Mouse (Mus musculus) naive thymus-derived CD4-positive, alpha-beta T cell, adult 2 months (primary cell): ENCODE data around the gene Tbc1d5.
"Not testable (repeated sequence)": the region's sequence is repeated elsewhere in the genome, so short reads cannot be mapped to it uniquely, and the experiment has no call there.

Source experiments
- DNase-seq: peaks from one replicate; pipeline ENCODE4 v3.0.0-alpha.2; 2011; ENCODE audit warnings: low read depth

The Tbc1d5 gene

DNA sequence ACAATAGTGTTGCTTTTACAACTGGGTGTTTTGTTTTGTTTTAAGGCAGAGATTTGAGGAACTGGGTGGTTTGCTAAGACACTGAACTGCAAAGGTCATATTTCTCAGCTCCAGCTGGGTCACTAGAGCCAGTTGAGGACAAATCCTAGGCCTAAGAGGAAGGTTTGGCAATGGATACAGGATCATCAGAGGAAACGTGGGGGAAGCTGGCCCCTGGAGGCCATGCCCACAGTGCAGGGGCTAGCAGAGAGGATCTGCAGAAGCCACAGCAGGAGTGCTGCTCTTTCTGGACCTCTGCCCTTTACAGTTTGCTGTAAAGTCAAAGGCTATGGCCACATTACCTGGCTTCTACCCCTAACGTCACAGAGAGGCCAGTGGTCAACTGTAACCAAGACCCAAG, 428.3 kb downstream of the Tbc1d5 start:
- DNase-seq = no peak

GRCm38 (mm10) chr17:50741386-50741785, 437.8 kb downstream of the Tbc1d5 start:
- DNase-seq = no peak

GRCm38 (mm10) chr17:50740804-50741203, 438.3 kb downstream of the Tbc1d5 start:
- DNase-seq = no peak

GRCm38 (mm10) chr17:50738476-50738875, 440.7 kb downstream of the Tbc1d5 start:
- DNase-seq = no peak

- no peak for DNase-seq
Observed at GRCm38 (mm10) chr17:50737068-50737467, 442.1 kb downstream of the Tbc1d5 start.

GRCm38 (mm10) chr17:50735955-50736533, 443.1 kb downstream of the Tbc1d5 start:
- DNase-seq = no peak

- DNase-seq = peak; percentile 31
Observed at GRCm38 (mm10) chr17:50735382-50735954, 443.7 kb downstream of the Tbc1d5 start.

DNA sequence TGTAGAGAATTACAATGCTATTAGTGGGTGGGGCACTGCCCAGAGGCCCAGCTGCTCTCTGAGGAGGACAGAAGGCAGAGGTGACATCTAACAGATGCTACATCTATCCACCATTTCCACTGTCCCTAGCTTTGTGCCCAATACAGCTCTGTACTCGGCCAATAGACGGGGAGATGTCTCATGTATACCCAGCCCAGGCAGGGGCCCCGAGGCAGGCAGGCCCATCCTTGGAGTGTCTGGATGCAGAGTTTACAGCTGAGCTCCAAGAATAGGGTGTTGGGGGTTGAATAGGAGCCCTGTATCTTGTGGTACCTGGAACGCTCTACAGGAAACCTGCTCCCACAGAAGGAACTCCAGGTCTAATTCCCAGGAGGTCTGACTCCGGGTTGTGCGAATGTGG, 444.4 kb downstream of the Tbc1d5 start:
- DNase-seq = no peak

DNA sequence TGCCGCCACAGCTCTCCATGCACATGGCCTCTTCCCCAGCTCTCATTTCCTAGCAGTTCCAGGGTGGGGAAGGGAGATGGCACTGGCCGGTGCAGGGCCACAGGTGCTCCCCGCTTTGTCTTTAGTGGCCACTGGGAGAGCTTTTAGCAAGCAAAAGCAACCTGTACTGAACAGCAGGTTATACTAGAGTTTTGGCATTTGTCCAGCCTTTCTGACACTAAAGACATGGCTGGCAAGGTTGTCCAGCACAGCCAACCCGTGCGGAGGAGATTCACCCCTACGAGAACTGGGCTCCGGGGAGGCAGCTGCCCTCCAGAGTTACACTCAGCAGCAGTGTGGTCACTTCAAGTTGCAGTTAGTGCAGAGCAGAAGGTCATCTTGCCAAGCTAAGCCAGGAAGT, 445.8 kb downstream of the Tbc1d5 start:
- no peak for DNase-seq

GRCm38 (mm10) chr17:50731876-50732275, 447.3 kb downstream of the Tbc1d5 start:
- peak; percentile 67 for DNase-seq

DNA sequence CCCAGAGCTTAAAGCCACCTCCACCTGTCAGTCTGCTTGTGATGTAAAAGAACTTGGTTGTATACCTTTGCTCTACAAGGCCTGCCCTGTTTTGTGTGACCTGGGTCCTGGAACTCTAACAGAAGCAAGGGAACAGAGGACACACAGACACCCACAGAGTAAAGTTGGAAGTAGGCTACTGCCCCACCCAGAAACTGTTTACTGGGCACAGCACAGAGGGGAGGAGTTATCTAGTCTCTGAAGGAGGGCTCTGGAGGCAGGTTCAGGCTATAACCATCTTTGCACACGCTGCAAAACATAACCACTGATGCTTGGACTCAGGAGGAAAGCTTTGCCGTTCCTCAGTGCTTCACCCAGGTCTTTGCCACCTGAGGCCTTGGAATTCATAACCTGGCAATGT, 448.3 kb downstream of the Tbc1d5 start:
- DNase-seq = no peak

GRCm38 (mm10) chr17:50729577-50729976, 449.6 kb downstream of the Tbc1d5 start:
- DNase-seq = peak; percentile 53

DNA sequence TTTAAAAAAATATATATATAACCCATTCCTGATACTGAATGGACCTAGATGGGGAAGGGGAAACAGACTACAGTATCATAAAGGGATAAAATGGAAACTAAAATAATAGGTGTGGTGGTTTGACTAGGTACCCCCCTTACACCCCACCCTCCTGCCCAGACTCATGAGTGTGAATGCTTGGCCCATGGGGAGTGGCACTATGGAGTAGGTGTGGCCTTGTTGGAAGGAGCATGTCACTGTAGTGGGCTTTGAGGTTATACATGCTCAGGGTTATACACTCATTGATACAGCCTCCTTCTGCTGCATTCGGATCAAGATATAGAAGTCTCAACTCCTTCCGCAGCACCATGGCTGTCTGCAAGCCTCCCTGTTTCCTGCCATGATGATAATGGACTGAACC, 450.1 kb downstream of the Tbc1d5 start:
- peak; percentile 18 for DNase-seq

- DNase-seq = no peak
Observed at GRCm38 (mm10) chr17:50726265-50726664, 452.9 kb downstream of the Tbc1d5 start.

GRCm38 (mm10) chr17:50724376-50724775, 454.8 kb downstream of the Tbc1d5 start:
- DNase-seq = no peak

DNA sequence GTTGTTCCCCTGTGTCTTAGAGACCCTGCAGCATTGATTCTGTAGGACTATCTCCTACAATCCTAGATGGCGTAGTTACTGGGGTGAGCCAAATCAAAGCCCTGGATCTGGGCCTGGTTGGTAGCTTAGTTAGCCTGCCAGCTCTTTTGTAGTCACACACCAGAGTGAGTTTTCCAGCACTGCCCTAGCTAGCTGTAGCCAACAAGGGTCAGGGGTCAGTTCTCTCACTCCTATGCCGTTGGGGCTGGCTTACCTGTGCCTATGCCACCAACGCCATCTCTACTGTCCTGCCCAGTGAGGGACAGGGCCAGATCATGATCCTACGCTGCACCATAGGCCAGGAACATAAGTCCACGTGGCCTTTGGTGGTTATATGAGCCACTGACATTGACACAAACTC, 461.6 kb downstream of the Tbc1d5 start:
- no peak for DNase-seq

GRCm38 (mm10) chr17:50710497-50711222, 468.5 kb downstream of the Tbc1d5 start:
- no peak for DNase-seq

- not testable (repeated sequence) for DNase-seq
Observed at GRCm38 (mm10) chr17:50698410-50698809, 480.7 kb downstream of the Tbc1d5 start.

DNA sequence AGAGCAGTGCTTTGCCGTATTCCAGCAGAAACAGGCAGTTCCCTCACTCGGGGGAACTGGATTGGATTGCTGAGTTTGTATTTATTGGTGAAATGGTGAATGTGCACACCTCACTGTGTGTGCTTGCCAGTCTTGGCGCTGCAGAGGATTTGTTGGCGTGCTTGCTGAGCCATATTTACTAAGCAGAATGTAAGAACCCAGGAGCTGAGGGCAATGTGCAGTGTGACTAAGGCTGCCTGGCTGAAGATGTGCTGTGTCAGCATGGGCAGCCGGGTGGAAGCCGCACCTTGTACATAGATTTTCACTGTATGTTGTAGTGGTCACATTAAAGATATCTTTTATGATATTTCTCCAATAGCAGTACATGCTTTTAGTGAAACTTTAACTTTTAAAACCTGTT, 491.0 kb downstream of the Tbc1d5 start:
- DNase-seq = no peak

DNA sequence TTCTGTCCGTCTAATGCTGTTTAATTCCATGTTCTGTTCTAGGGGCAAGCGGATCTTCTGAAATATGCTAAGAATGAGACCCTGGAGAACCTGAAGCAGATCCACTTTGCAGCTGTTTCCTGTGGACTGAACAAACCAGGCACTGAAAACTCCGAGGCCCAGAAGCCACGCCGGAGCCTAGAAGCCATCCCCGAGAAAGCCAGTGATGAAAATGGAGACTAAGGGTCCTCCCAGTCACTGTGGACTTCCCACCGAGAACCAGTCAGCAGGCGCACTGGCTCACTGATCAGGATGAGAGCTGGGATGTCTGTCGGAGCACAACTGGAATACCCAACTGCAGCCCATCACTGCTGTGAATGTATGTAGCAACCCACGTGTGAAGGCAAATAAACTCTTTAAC, 491.5 kb downstream of the Tbc1d5 start:
- no peak for DNase-seq

GRCm38 (mm10) chr17:50684960-50685645, 494.0 kb downstream of the Tbc1d5 start:
- no peak for DNase-seq
